Comparison of ENCODE assay signal across 17 mouse cellular contexts in the genomic region with DNA sequence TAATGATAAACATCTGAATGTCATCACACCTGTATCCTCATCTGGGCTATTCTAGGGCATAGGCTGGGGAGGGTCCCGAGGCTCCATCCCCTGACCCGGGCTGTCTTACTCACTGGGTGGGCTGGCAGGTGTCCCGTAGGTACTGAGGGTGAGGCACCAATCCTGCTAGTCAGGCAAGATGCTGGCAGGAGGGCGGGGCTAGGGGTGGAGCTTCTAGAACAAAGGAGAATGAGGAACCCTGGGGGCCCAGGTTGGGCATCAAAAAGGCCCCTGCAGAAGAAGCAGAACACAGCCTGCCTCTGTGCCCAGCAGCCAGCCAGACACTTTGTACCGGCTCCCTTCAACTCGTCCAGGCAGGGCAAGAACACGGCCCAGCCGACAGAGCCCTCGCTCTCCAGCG. TPM values are rescaled to one million over a fixed set of nuclear protein-coding genes. Genes with fewer than 3 reads are reported as not detected.
A peak's percentile ranks its signal among the peaks of the same experiment; 100 is the strongest.
DNase-seq lines count a peak whose midpoint lies in the region; ATAC-seq and TF ChIP-seq lines count a peak whose summit lies in the region.
"Had no signal": no experiment of that assay in that cellular context is flagged by ENCODE, and none has a peak within 500 bp of the region (broad histone marks: within the 10 kb centered on the region; RNA-seq: fewer than 3 reads in every experiment).

A gene (plus strand): TSS at position 219 of the 400 bp plus-strand sequence.

- 0 out of 2 replicates have a peak, but pooled peaks have one; percentile 27 for TF ChIP-seq POLR2A in bone marrow, adult 2 months (IDR thresholded peaks at IDR 0.05; ENCODE audit: borderline replicate concordance, control insufficient read depth, low read depth, low read length)

- TF ChIP-seq CTCF in bone marrow, adult 2 months (IDR thresholded peaks at IDR 0.05; ENCODE audit: control insufficient read depth, insufficient read depth, low read length), result no peak
- TF ChIP-seq CTCF in intestine, postnatal 0 days (IDR thresholded peaks at IDR 0.05; ENCODE audit: low read depth), result no peak

- no peaks in the 10 kb centered on the region for H3K36me3 ChIP-seq in hindbrain, embryonic 13.5 days
- H3K36me3 ChIP-seq in intestine, postnatal 0 days (ENCODE audit: control insufficient read depth, insufficient read depth), result no peaks in the 10 kb centered on the region
- H3K36me3 ChIP-seq: forebrain, embryonic 15.5 days; limb, embryonic 13.5 days; midbrain, embryonic 10.5 days; neural tube, embryonic 15.5 days had no signal

- H3K27ac ChIP-seq in bone marrow, adult 2 months (ENCODE audit: control insufficient read depth, insufficient read depth, low read depth, low read length, poor library complexity), result no peak within 1 kb of the TSS; the same call in 1 of the 2 replicates
- H3K27ac ChIP-seq in hindbrain, embryonic 13.5 days, result no peak within 1 kb of the TSS
- H3K27ac ChIP-seq in intestine, postnatal 0 days (ENCODE audit: low read depth, low read length), result no peak within 1 kb of the TSS
- H3K27ac ChIP-seq: forebrain, embryonic 15.5 days; left cerebral cortex, adult 2 months; limb, embryonic 13.5 days; midbrain, embryonic 10.5 days; neural tube, embryonic 15.5 days had no signal

- no peak within 1 kb of the TSS for H3K4me2 ChIP-seq in hindbrain, embryonic 13.5 days
- H3K4me2 ChIP-seq in intestine, postnatal 0 days (replicated peaks; ENCODE audit: low read depth), result no peak within 1 kb of the TSS
- H3K4me2 ChIP-seq: forebrain, embryonic 15.5 days; limb, embryonic 13.5 days; neural tube, embryonic 15.5 days had no signal

- H3K9me3 ChIP-seq in hindbrain, embryonic 13.5 days, result no peaks in the 10 kb centered on the region
- H3K9me3 ChIP-seq in intestine, postnatal 0 days (ENCODE audit: control insufficient read depth), result no peaks in the 10 kb centered on the region
- H3K9me3 ChIP-seq: forebrain, embryonic 15.5 days; limb, embryonic 13.5 days; midbrain, embryonic 10.5 days; neural tube, embryonic 15.5 days had no signal

- peak within 1 kb of the TSS; percentile 42 for H3K4me3 ChIP-seq in bone marrow, adult 2 months (replicated peaks; ENCODE audit: control insufficient read depth, low read depth, low read length)
- no peak within 1 kb of the TSS for H3K4me3 ChIP-seq in hindbrain, embryonic 13.5 days
- no peak within 1 kb of the TSS for H3K4me3 ChIP-seq in intestine, postnatal 0 days (ENCODE audit: low read depth, low read length)
- H3K4me3 ChIP-seq: forebrain, embryonic 15.5 days; left cerebral cortex, adult 2 months; limb, embryonic 13.5 days; midbrain, embryonic 10.5 days; neural tube, embryonic 15.5 days had no signal

- H3K4me1 ChIP-seq in bone marrow, adult 2 months (ENCODE audit: control insufficient read depth, insufficient read depth, low read length), result no peaks in the 10 kb centered on the region; the same call in 1 of the 2 replicates
- H3K4me1 ChIP-seq in hindbrain, embryonic 13.5 days (replicated peaks), result no peaks in the 10 kb centered on the region
- 0 out of 2 replicates have a peak, but pooled peaks cover 8% of the 10 kb centered on the region for H3K4me1 ChIP-seq in intestine, postnatal 0 days (replicated peaks; ENCODE audit: control insufficient read depth, insufficient read depth, low read length)

- H3K27me3 ChIP-seq in hindbrain, embryonic 13.5 days, result no peaks in the 10 kb centered on the region
- H3K27me3 ChIP-seq in intestine, postnatal 0 days (replicated peaks; ENCODE audit: control insufficient read depth, insufficient read depth, low read length), result no peaks in the 10 kb centered on the region
- H3K27me3 ChIP-seq: forebrain, embryonic 15.5 days; neural tube, embryonic 15.5 days had no signal

- ATAC-seq in hematopoietic stem cell, adult 5-6 weeks (replicated peaks in 1 of 2; ENCODE audit: insufficient read depth in 1 of 2, low FRiP score in 2 of 2, low TSS enrichment in 1 of 2, low read depth in 1 of 2, poor library complexity in 2 of 2, severe bottlenecking in 2 of 2), result peak; percentile 32 to 36; a peak in 1 of 4 replicates
- ATAC-seq in hindbrain, embryonic 13.5 days (ENCODE audit: low FRiP score), result no peak
- ATAC-seq in intestine, postnatal 0 days, result no peak
- no peak for ATAC-seq in CD4-positive, CD25-positive, alpha-beta regulatory T cell, adult 4 months
- ATAC-seq: forebrain, embryonic 15.5 days; hindbrain, embryonic 16.5 days; lung, postnatal 0 days had no signal

- peak; percentile 58 to 73 for DNase-seq in spleen, postnatal 4 days (ENCODE audit: low spot score in 2 of 2)
- DNase-seq in spleen, postnatal 36 days (ENCODE audit: low spot score in 2 of 2), result no peak
- peak; percentile 55 for DNase-seq in thymus, postnatal 14 days
- DNase-seq: kidney, adult 2 months had no signal

- 62% methylated on average over 10 of the region's 10 CpGs for WGBS in bone marrow, adult 2 months
- 51% methylated on average over 10 of the region's 10 CpGs for WGBS in hindbrain, embryonic 13.5 days
- 51% methylated on average over 10 of the region's 10 CpGs for WGBS in intestine, postnatal 0 days

- H3K9ac ChIP-seq in hindbrain, embryonic 13.5 days, result no peak within 1 kb of the TSS
- no peak within 1 kb of the TSS for H3K9ac ChIP-seq in intestine, postnatal 0 days (ENCODE audit: low read depth, low read length)
- H3K9ac ChIP-seq: forebrain, embryonic 15.5 days; limb, embryonic 13.5 days; neural tube, embryonic 15.5 days had no signal

RNA-seq across cellular contexts. Expression of the gene that starts here (rescaled TPM):
- 7.6 and 19.6 TPM in 2 replicates for polyA plus RNA-seq in bone marrow, adult 2 months (2011; ENCODE audit: insufficient read depth, insufficient read length, low replicate concordance, missing spikeins)
- total RNA-seq in hematopoietic stem cell, adult 5-6 weeks (2017), result 0.69 and 6.6 TPM in 2 replicates
- 0.74 and 0.81 TPM in 2 replicates for polyA plus RNA-seq in hindbrain, embryonic 13.5 days (2015; fragmentation: Nextera tagmentation; extraction: Ambion mirVana)
- 1.3 and 1.6 TPM in 2 replicates for polyA plus RNA-seq in intestine, postnatal 0 days (2015; fragmentation: Nextera tagmentation; extraction: Ambion mirVana)
- polyA plus RNA-seq in CD4-positive, CD25-positive, alpha-beta regulatory T cell, adult 4 months (2017; shearing (Covaris generic)), result under 1 TPM in 1 of 2 experiments, not detected in 1; 0.20 TPM
- total RNA-seq: heart, adult 8-10 months had no signal

Comparison
In these comparisons a context has a peak if more than half of its experiments do, and no peak if none do; other contexts are left out.
1. DNase-seq: peak in spleen, postnatal 4 days (2 of 2) and thymus, postnatal 14 days (single experiment); none in spleen, postnatal 36 days (0 of 2).
2. ATAC-seq: peak in hematopoietic stem cell, adult 5-6 weeks (2 of 2); none in hindbrain, embryonic 13.5 days (single experiment), intestine, postnatal 0 days (single experiment) and CD4-positive, CD25-positive, alpha-beta regulatory T cell, adult 4 months (single experiment).